Mouse (Mus musculus): ENCODE measurements around the gene Auts2. TPM values are rescaled to one million over a fixed set of nuclear protein-coding genes. Genes with fewer than 3 reads are reported as not detected.

Auts2 gene
- total and polyA plus RNA-seq, 3 experiments = not detected

DNA sequence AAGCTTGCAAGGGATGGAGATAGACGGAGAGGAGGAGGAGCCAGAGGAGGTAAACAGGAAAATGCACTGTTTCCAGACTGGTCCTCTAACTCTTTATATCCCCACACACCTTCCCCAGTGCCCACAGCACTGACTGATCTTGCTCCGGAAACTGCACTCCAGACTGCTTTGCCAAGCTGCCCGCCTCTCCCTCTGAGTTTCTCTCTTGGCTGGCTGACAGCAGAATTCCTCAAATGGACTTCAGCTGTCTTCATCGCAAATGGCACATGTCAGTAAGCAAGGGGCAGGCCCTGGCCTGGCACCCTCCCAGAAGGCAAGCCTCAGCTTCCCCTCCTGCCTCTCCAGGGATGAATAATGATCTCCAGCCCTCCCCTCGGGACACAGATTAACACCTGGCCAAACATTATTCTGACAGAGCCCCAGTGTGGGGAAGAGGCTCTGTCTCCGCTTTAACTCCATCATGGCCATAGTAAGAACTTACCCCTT lies 348.1 kb downstream of the Auts2 start:
- H3K36me3 ChIP-seq (replicated peaks in 1 of 2; ENCODE audit: control insufficient read depth in 1 of 2, insufficient read depth in 1 of 2, low read length in 1 of 2) = no peaks in the 10 kb centered on the region
- dilution Hi-C loops (cut with MboI; ENCODE audit: extremely low pct_ligation_motif_present, extremely low pct_unique_long_range_greater_than_20kb, low sequenced_read_pairs) (no loop called here), in situ Hi-C loops (cut with MboI; ENCODE audit: low pct_ligation_motif_present, low pct_unique_long_range_greater_than_20kb, low sequenced_read_pairs) (no loop called here)
- no peak overlapping the region for H3K4me2 ChIP-seq (ENCODE audit: insufficient read depth, low read depth, poor library complexity, severe bottlenecking)
- no peaks in the 10 kb centered on the region for H3K27me3 ChIP-seq (replicated peaks)
- TF ChIP-seq UBTF (IDR thresholded peaks at IDR 0.05; ENCODE audit: low read depth, low read length) = no peak
- TF ChIP-seq CTCF (conservative IDR thresholded peaks at IDR 0.05 in 1 of 2, IDR thresholded peaks at IDR 0.05 in 1 of 2; ENCODE audit: low read depth in 2 of 2, low read length in 2 of 2) = no peak
- TF ChIP-seq IRF4 (IDR thresholded peaks at IDR 0.05; ENCODE audit: low read depth, low read length) = no peak
- TF ChIP-seq JUN (IDR thresholded peaks at IDR 0.05; ENCODE audit: insufficient read depth, low read depth, low read length) = no peak
- TF ChIP-seq EP300 (IDR thresholded peaks at IDR 0.05; ENCODE audit: low read length) = no peak
- no peak for TF ChIP-seq CHD1 (IDR thresholded peaks at IDR 0.05; ENCODE audit: low read depth, low read length)
- TF ChIP-seq ZKSCAN1 (IDR thresholded peaks at IDR 0.05; ENCODE audit: borderline replicate concordance, low read depth, low read length) = no peak
- no peak for TF ChIP-seq MYC (IDR thresholded peaks at IDR 0.05; ENCODE audit: low read depth, low read length)
- TF ChIP-seq MAZ (IDR thresholded peaks at IDR 0.05; ENCODE audit: low read depth, low read length) = no peak
- TF ChIP-seq BHLHE40 (IDR thresholded peaks at IDR 0.05; ENCODE audit: low read depth, low read length) = no peak
- no peak for TF ChIP-seq MEF2A (IDR thresholded peaks at IDR 0.05; ENCODE audit: borderline replicate concordance, low read depth, low read length)
- TF ChIP-seq TBP (conservative IDR thresholded peaks at IDR 0.05; ENCODE audit: low read depth, low read length) = no peak
- TF ChIP-seq POLR2A (IDR thresholded peaks at IDR 0.05; ENCODE audit: low read depth, low read length) = no peak
- no peak for TF ChIP-seq NRF1 (IDR thresholded peaks at IDR 0.05; ENCODE audit: low read depth, low read length)
- TF ChIP-seq JUND (conservative IDR thresholded peaks at IDR 0.05; ENCODE audit: low read depth, low read length) = no peak
- no peak for TF ChIP-seq CHD2 (IDR thresholded peaks at IDR 0.05; ENCODE audit: low read length)
- no peak overlapping the region for H3K9ac ChIP-seq (ENCODE audit: insufficient read depth, low read depth)
- no peak for DNase-seq (ENCODE audit: extremely low read depth)
- H3K4me3 ChIP-seq (replicated peaks in 1 of 3; ENCODE audit: low read depth in 2 of 3, low read length in 2 of 3, poor library complexity in 1 of 3) = no peak overlapping the region
- H3K9me3 ChIP-seq (replicated peaks; ENCODE audit: low read length) = peaks cover 88% of the 10 kb centered on the region
- H3K4me1 ChIP-seq (ENCODE audit: control insufficient read depth in 1 of 2, insufficient read depth in 2 of 2) = no peaks in the 10 kb centered on the region
- H3K27ac ChIP-seq (ENCODE audit: insufficient read depth, low read depth) = no peak overlapping the region
- H3K79me2 ChIP-seq (replicated peaks; ENCODE audit: control insufficient read depth, extremely low read depth, insufficient read depth, poor library complexity, severe bottlenecking) = no peaks in the 10 kb centered on the region

DNA sequence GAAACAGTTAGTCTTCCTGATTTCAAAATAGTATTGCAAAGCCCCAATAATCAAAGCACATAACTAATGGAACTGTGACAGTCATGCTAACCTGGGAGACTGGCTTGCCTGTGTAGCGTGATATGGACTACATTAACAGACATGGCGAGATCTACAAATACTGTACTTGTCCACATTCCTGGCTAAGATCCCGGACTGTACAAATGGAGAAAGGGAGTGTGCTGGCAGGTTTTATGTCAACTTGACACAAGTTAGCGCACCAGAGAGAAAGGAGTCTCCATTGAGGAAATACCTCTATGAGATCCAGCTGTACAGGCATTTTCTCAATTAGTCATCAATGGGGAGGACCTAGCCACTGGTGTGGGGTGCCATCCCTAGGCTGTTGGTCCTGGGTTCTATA lies 353.0 kb downstream of the Auts2 start:
- H3K4me2 ChIP-seq (ENCODE audit: insufficient read depth, low read depth, poor library complexity, severe bottlenecking) = no peak overlapping the region

More for the DNA sequence above, 353.0 kb downstream of the Auts2 start:
- no peak overlapping the region for H3K4me3 ChIP-seq (replicated peaks in 1 of 3; ENCODE audit: low read depth in 2 of 3, low read length in 2 of 3, poor library complexity in 1 of 3)
- peaks cover 85% of the 10 kb centered on the region for H3K9me3 ChIP-seq (replicated peaks; ENCODE audit: low read length)
- TF ChIP-seq KAT2A (IDR thresholded peaks at IDR 0.05; ENCODE audit: insufficient replicate concordance, low read length) (no peak), ELF1 (IDR thresholded peaks at IDR 0.05; ENCODE audit: low read depth, low read length) (no peak), MAX (IDR thresholded peaks at IDR 0.05; ENCODE audit: low read length) (no peak), BHLHE40 (IDR thresholded peaks at IDR 0.05; ENCODE audit: low read depth, low read length) (no peak), JUN (IDR thresholded peaks at IDR 0.05; ENCODE audit: insufficient read depth, low read depth, low read length) (no peak), ETS1 (conservative IDR thresholded peaks at IDR 0.05; ENCODE audit: low read depth, low read length) (no peak), HCFC1 (IDR thresholded peaks at IDR 0.05; ENCODE audit: low read depth, low read length) (no peak), RCOR1 (conservative IDR thresholded peaks at IDR 0.05; ENCODE audit: low read depth, low read length) (no peak), UBTF (IDR thresholded peaks at IDR 0.05; ENCODE audit: low read depth, low read length) (no peak), SMC3 (IDR thresholded peaks at IDR 0.05; ENCODE audit: low read depth, low read length) (no peak), ZKSCAN1 (IDR thresholded peaks at IDR 0.05; ENCODE audit: borderline replicate concordance, low read depth, low read length) (no peak), ZMIZ1 (IDR thresholded peaks at IDR 0.05; ENCODE audit: low read depth, low read length) (no peak), ZNF384 (IDR thresholded peaks at IDR 0.05; ENCODE audit: low read depth, low read length) (no peak), E2F4 (IDR thresholded peaks at IDR 0.05; ENCODE audit: insufficient replicate concordance, low read depth, low read length) (no peak), USF1 (IDR thresholded peaks at IDR 0.05; ENCODE audit: low read depth, low read length) (no peak)
- H3K27ac ChIP-seq (ENCODE audit: insufficient read depth, low read depth) = no peak overlapping the region
- no peaks in the 10 kb centered on the region for H3K27me3 ChIP-seq (replicated peaks)
- no peaks in the 10 kb centered on the region for H3K36me3 ChIP-seq (replicated peaks in 1 of 2; ENCODE audit: control insufficient read depth in 1 of 2, insufficient read depth in 1 of 2, low read length in 1 of 2)
- no peak overlapping the region for H3K9ac ChIP-seq (ENCODE audit: insufficient read depth, low read depth)
- DNase-seq (ENCODE audit: extremely low read depth) = no peak
- in situ Hi-C loops (cut with MboI; ENCODE audit: low pct_ligation_motif_present, low pct_unique_long_range_greater_than_20kb, low sequenced_read_pairs) = no loop called here
- no peaks in the 10 kb centered on the region for H3K4me1 ChIP-seq (ENCODE audit: control insufficient read depth in 1 of 2, insufficient read depth in 2 of 2)
- dilution Hi-C loops (cut with MboI; ENCODE audit: extremely low pct_ligation_motif_present, extremely low pct_unique_long_range_greater_than_20kb, low sequenced_read_pairs) = no loop called here
- H3K79me2 ChIP-seq (replicated peaks; ENCODE audit: control insufficient read depth, extremely low read depth, insufficient read depth, poor library complexity, severe bottlenecking) = no peaks in the 10 kb centered on the region

Data from CH12.LX (cell line).